Mouse (Mus musculus) R1 (cell line): ENCODE measurements at regions not wholly inside any gene's neighbourhood (a gene's known extent, or its start where the extent isn't known, plus 50 kb on each side); places are given as distances from the start of the nearest gene placed in this dataset.
A peak's percentile ranks its signal among the peaks of the same experiment; 100 is the strongest.

Source experiments
- DNase-seq: peaks from one replicate; pipeline ENCODE4 v3.0.0-alpha.2; 2018; ENCODE audit warnings: low read depth, low spot score

- no peak for DNase-seq
Measured at GRCm38 (mm10) chr4:95308469-95308895, 248.8 kb upstream of the Fggy start.

- no peak for DNase-seq
Measured at GRCm38 (mm10) chr4:95310410-95310809, 246.9 kb upstream of the Fggy start.

- DNase-seq, result no peak
Measured at GRCm38 (mm10) chr4:95317821-95318290, 239.5 kb upstream of the Fggy start.

- DNase-seq, result peak; percentile 26
Measured at GRCm38 (mm10) chr4:95318561-95318960, 238.7 kb upstream of the Fggy start.

- no peak for DNase-seq
Measured at GRCm38 (mm10) chr4:95319036-95319435, 238.3 kb upstream of the Fggy start.

- no peak for DNase-seq
Measured at GRCm38 (mm10) chr4:95325861-95326260, 231.4 kb upstream of the Fggy start.

GRCm38 (mm10) chr4:95339822-95340221 lies 217.5 kb upstream of the Fggy start:
- DNase-seq, result no peak

GRCm38 (mm10) chr4:95340926-95341325 lies 216.4 kb upstream of the Fggy start:
- DNase-seq, result no peak

GRCm38 (mm10) chr4:95346722-95347197 lies 210.5 kb upstream of the Fggy start:
- DNase-seq, result no peak

GRCm38 (mm10) chr4:95347436-95347835 lies 209.9 kb upstream of the Fggy start:
- DNase-seq, result no peak

GRCm38 (mm10) chr4:95348405-95349123 lies 208.7 kb upstream of the Fggy start:
- DNase-seq, result no peak

- peak; percentile 8 for DNase-seq
Measured at GRCm38 (mm10) chr4:95353894-95354319, 203.4 kb upstream of the Fggy start.

GRCm38 (mm10) chr4:95358674-95359073 lies 198.6 kb upstream of the Fggy start:
- no peak for DNase-seq

- peak; percentile 68 for DNase-seq
Measured at GRCm38 (mm10) chr4:95360336-95360967, 196.9 kb upstream of the Fggy start.

GRCm38 (mm10) chr4:95364376-95365082 lies 192.8 kb upstream of the Fggy start:
- DNase-seq, result no peak

GRCm38 (mm10) chr4:95376386-95376785 lies 180.9 kb upstream of the Fggy start:
- DNase-seq, result no peak

- DNase-seq, result no peak
Measured at GRCm38 (mm10) chr4:95377222-95378134, 179.8 kb upstream of the Fggy start.

GRCm38 (mm10) chr4:95378645-95379044 lies 178.7 kb upstream of the Fggy start:
- DNase-seq, result no peak

- no peak for DNase-seq
Measured at GRCm38 (mm10) chr4:95383216-95383892, 174.0 kb upstream of the Fggy start.

- DNase-seq, result no peak
Measured at GRCm38 (mm10) chr4:95385552-95385951, 171.8 kb upstream of the Fggy start.

GRCm38 (mm10) chr4:95386021-95386420 lies 171.3 kb upstream of the Fggy start:
- no peak for DNase-seq
